Mouse (Mus musculus): ENCODE results near the gene Zfp473.

- TF ChIP-seq EP300 (IDR thresholded peaks at IDR 0.05) (no peak), CTCF (IDR thresholded peaks at IDR 0.05) (no peak)
Measured at GRCm38 (mm10) chr7:44780101-44780500, 29.3 kb upstream of the Zfp473 start.
